Mouse (Mus musculus): ENCODE data around the gene Trabd2b. TPM values are rescaled to one million over a fixed set of nuclear protein-coding genes. Genes with fewer than 3 reads are reported as not detected.

The Trabd2b gene
- polyA plus RNA-seq, 1 experiment = 0.08 TPM

GRCm38 (mm10) chr4:114625357-114625756 is 218.8 kb downstream of the Trabd2b start:
- no peak overlapping the region for H3K27ac ChIP-seq (ENCODE audit: insufficient read depth, low read depth, low read length)

GRCm38 (mm10) chr4:114625920-114626319 is 219.4 kb downstream of the Trabd2b start:
- Histone ChIP-seq H3K27ac (ENCODE audit: insufficient read depth, low read depth, low read length) (no peak overlapping the region), H3K4me3 (ENCODE audit: insufficient read depth, low read length) (no peak overlapping the region), H3K4me1 (ENCODE audit: control insufficient read depth, insufficient read depth, low read length) (no peaks in the 10 kb centered on the region)
- TF ChIP-seq POLR2A (IDR thresholded peaks at IDR 0.05; ENCODE audit: borderline replicate concordance, low read depth, low read length) (no peak), CTCF (IDR thresholded peaks at IDR 0.05; ENCODE audit: low read depth, low read length) (no peak)

More at GRCm38 (mm10) chr4:114625357-114625756, 218.8 kb downstream of the Trabd2b start:
- no peak for TF ChIP-seq POLR2A (IDR thresholded peaks at IDR 0.05; ENCODE audit: borderline replicate concordance, low read depth, low read length)
- TF ChIP-seq CTCF (IDR thresholded peaks at IDR 0.05; ENCODE audit: low read depth, low read length) = no peak
- no peak overlapping the region for H3K4me3 ChIP-seq (ENCODE audit: insufficient read depth, low read length)
- no peaks in the 10 kb centered on the region for H3K4me1 ChIP-seq (ENCODE audit: control insufficient read depth, insufficient read depth, low read length)

GRCm38 (mm10) chr4:114627674-114628293 is 221.3 kb downstream of the Trabd2b start:
- Histone ChIP-seq H3K4me1 (ENCODE audit: control insufficient read depth, insufficient read depth, low read length) (no peaks in the 10 kb centered on the region), H3K27ac (ENCODE audit: insufficient read depth, low read depth, low read length) (no peak overlapping the region), H3K4me3 (ENCODE audit: insufficient read depth, low read length) (no peak overlapping the region)
- TF ChIP-seq CTCF (IDR thresholded peaks at IDR 0.05; ENCODE audit: low read depth, low read length) = no peak
- TF ChIP-seq POLR2A (IDR thresholded peaks at IDR 0.05; ENCODE audit: borderline replicate concordance, low read depth, low read length) = no peak

- Histone ChIP-seq H3K4me1 (ENCODE audit: control insufficient read depth, insufficient read depth, low read length) (no peaks in the 10 kb centered on the region), H3K27ac (ENCODE audit: insufficient read depth, low read depth, low read length) (no peak overlapping the region), H3K4me3 (ENCODE audit: insufficient read depth, low read length) (no peak overlapping the region)
- TF ChIP-seq CTCF (IDR thresholded peaks at IDR 0.05; ENCODE audit: low read depth, low read length) = peak; percentile 32; the same call in 1 of the 2 replicates
- TF ChIP-seq POLR2A (IDR thresholded peaks at IDR 0.05; ENCODE audit: borderline replicate concordance, low read depth, low read length) = no peak
Measured at GRCm38 (mm10) chr4:114635889-114636288, 229.4 kb downstream of the Trabd2b start.

GRCm38 (mm10) chr4:114636324-114636723 is 229.8 kb downstream of the Trabd2b start:
- Histone ChIP-seq H3K4me3 (ENCODE audit: insufficient read depth, low read length) (no peak overlapping the region), H3K4me1 (ENCODE audit: control insufficient read depth, insufficient read depth, low read length) (no peaks in the 10 kb centered on the region)
- TF ChIP-seq POLR2A (IDR thresholded peaks at IDR 0.05; ENCODE audit: borderline replicate concordance, low read depth, low read length) (no peak), CTCF (IDR thresholded peaks at IDR 0.05; ENCODE audit: low read depth, low read length) (no peak)

GRCm38 (mm10) chr4:114637120-114637519 is 230.6 kb downstream of the Trabd2b start:
- no peaks in the 10 kb centered on the region for H3K4me1 ChIP-seq (ENCODE audit: control insufficient read depth, insufficient read depth, low read length)
- H3K27ac ChIP-seq (ENCODE audit: insufficient read depth, low read depth, low read length) = no peak overlapping the region
- H3K4me3 ChIP-seq (ENCODE audit: insufficient read depth, low read length) = no peak overlapping the region
- TF ChIP-seq CTCF (IDR thresholded peaks at IDR 0.05; ENCODE audit: low read depth, low read length) = no peak
- TF ChIP-seq POLR2A (IDR thresholded peaks at IDR 0.05; ENCODE audit: borderline replicate concordance, low read depth, low read length) = no peak

More at GRCm38 (mm10) chr4:114636324-114636723, 229.8 kb downstream of the Trabd2b start:
- no peak overlapping the region for H3K27ac ChIP-seq (ENCODE audit: insufficient read depth, low read depth, low read length)

- Histone ChIP-seq H3K4me3 (ENCODE audit: insufficient read depth, low read length) (no peak overlapping the region), H3K27ac (ENCODE audit: insufficient read depth, low read depth, low read length) (no peak overlapping the region), H3K4me1 (ENCODE audit: control insufficient read depth, insufficient read depth, low read length) (no peaks in the 10 kb centered on the region)
- TF ChIP-seq POLR2A (IDR thresholded peaks at IDR 0.05; ENCODE audit: borderline replicate concordance, low read depth, low read length) (no peak), CTCF (IDR thresholded peaks at IDR 0.05; ENCODE audit: low read depth, low read length) (no peak)
Measured at GRCm38 (mm10) chr4:114642469-114642868, 235.9 kb downstream of the Trabd2b start.

GRCm38 (mm10) chr4:114643679-114644208 is 237.2 kb downstream of the Trabd2b start:
- TF ChIP-seq POLR2A (IDR thresholded peaks at IDR 0.05; ENCODE audit: borderline replicate concordance, low read depth, low read length) (no peak), CTCF (IDR thresholded peaks at IDR 0.05; ENCODE audit: low read depth, low read length) (no peak)
- Histone ChIP-seq H3K4me1 (ENCODE audit: control insufficient read depth, insufficient read depth, low read length) (no peaks in the 10 kb centered on the region), H3K27ac (ENCODE audit: insufficient read depth, low read depth, low read length) (no peak overlapping the region), H3K4me3 (ENCODE audit: insufficient read depth, low read length) (no peak overlapping the region)

- Histone ChIP-seq H3K4me3 (ENCODE audit: insufficient read depth, low read length) (no peak overlapping the region), H3K27ac (ENCODE audit: insufficient read depth, low read depth, low read length) (no peak overlapping the region), H3K4me1 (ENCODE audit: control insufficient read depth, insufficient read depth, low read length) (0 out of 2 replicates have a peak, but pooled peaks cover 3% of the 10 kb centered on the region)
- TF ChIP-seq POLR2A (IDR thresholded peaks at IDR 0.05; ENCODE audit: borderline replicate concordance, low read depth, low read length) (no peak), CTCF (IDR thresholded peaks at IDR 0.05; ENCODE audit: low read depth, low read length) (no peak)
Measured at GRCm38 (mm10) chr4:114645341-114645740, 238.8 kb downstream of the Trabd2b start.
